Mouse (Mus musculus) cortical plate, adult 2 months (tissue): ENCODE results near the gene Cdc73. TPM values are rescaled to one million over a fixed set of nuclear protein-coding genes. Genes with fewer than 3 reads are reported as not detected.

Experiments used
- H3K27ac ChIP-seq: fragments of 200-500 bp; 2 replicates; pipeline ENCODE4 v1.5.1; 2012; ENCODE audit warnings: low read length, control low read depth, inconsistent platforms; ENCODE audit not compliant: insufficient read depth
- H3K4me1 ChIP-seq: fragments of 200-500 bp; 2 replicates; pipeline ENCODE4 v1.6.1; 2011; ENCODE audit warnings: low read length; ENCODE audit not compliant: control insufficient read depth, insufficient read depth
- H3K4me3 ChIP-seq: fragments of 200-500 bp; 2 replicates; pipeline ENCODE4 v1.5.1; 2011; ENCODE audit warnings: mild to moderate bottlenecking, low read length, control low read depth; ENCODE audit not compliant: insufficient read depth
- CTCF ChIP-seq: fragments of 200-500 bp; IDR thresholded peaks from 2 replicates; pipeline ENCODE4 v1.5.1; 2011; ENCODE audit warnings: mild to moderate bottlenecking, control low read depth, low read length; ENCODE audit not compliant: insufficient read depth; ENCODE audit errors: extremely low read depth
- POLR2A ChIP-seq: fragments of 200-500 bp; IDR thresholded peaks from 2 replicates; pipeline ENCODE4 v1.6.1; 2011; ENCODE audit warnings: mild to moderate bottlenecking, low read length, control low read depth; ENCODE audit not compliant: insufficient read depth; ENCODE audit errors: extremely low read depth
- polyA plus RNA-seq: library from polyadenylated mRNA; depleted of rRNA; stranded (reverse); fragments of >200 nt; gene quantifications from 2 replicates; pipeline ENCODE4 v1.2.3, GENCODE M21; 2012; rRNA removed

The Cdc73 gene
- polyA plus RNA-seq, result 13.0 and 14.1 TPM in 2 replicates

- H3K27ac ChIP-seq, result peak within 1 kb of the TSS; percentile 85
Observed at GRCm38 (mm10) chr1:143702741-143703262, at the start of gene Cdc73. Gene Cdc73 (minus strand): TSS chr1:143702893.

GRCm38 (mm10) chr1:143745871-143746270 lies 43.2 kb upstream of the Cdc73 start:
- H3K27ac ChIP-seq, result no peak overlapping the region
- TF ChIP-seq POLR2A (no peak), CTCF (no peak)
- H3K4me3 ChIP-seq, result no peak overlapping the region
- H3K4me1 ChIP-seq, result peaks cover under 1% of the 10 kb centered on the region; the same call in 1 of the 2 replicates

More at GRCm38 (mm10) chr1:143702741-143703262, at the start of gene Cdc73:
- TF ChIP-seq POLR2A (peak; percentile 19; the same call in 1 of the 2 replicates), CTCF (0 out of 2 replicates have a peak, but pooled peaks have one; percentile 24)
- Histone ChIP-seq H3K4me3 (peak within 1 kb of the TSS; percentile 93), H3K4me1 (no peaks in the 10 kb centered on the region; the same call in 1 of the 2 replicates)

- Histone ChIP-seq H3K27ac (no peak overlapping the region), H3K4me1 (peaks cover 2% of the 10 kb centered on the region; the same call in 1 of the 2 replicates), H3K4me3 (no peak overlapping the region)
- TF ChIP-seq POLR2A, result no peak
- no peak for TF ChIP-seq CTCF
Observed at GRCm38 (mm10) chr1:143742186-143742585, 39.5 kb upstream of the Cdc73 start.

GRCm38 (mm10) chr1:143741331-143741730 lies 38.6 kb upstream of the Cdc73 start:
- H3K4me3 ChIP-seq, result no peak overlapping the region
- peaks cover 2% of the 10 kb centered on the region; the same call in 1 of the 2 replicates for H3K4me1 ChIP-seq
- TF ChIP-seq CTCF (no peak), POLR2A (no peak)
- H3K27ac ChIP-seq, result no peak overlapping the region

GRCm38 (mm10) chr1:143740581-143740980 lies 37.9 kb upstream of the Cdc73 start:
- Histone ChIP-seq H3K27ac (no peak overlapping the region), H3K4me3 (peak overlapping the region; percentile 43; the same call in 1 of the 2 replicates), H3K4me1 (peaks cover 2% of the 10 kb centered on the region; the same call in 1 of the 2 replicates)
- TF ChIP-seq POLR2A (no peak), CTCF (no peak)

- peak overlapping the region; percentile 43 for H3K4me3 ChIP-seq
- peak overlapping the region; percentile 88 for H3K27ac ChIP-seq
- TF ChIP-seq POLR2A (peak; percentile 39; the same call in 1 of the 2 replicates), CTCF (no peak)
- peaks cover 2% of the 10 kb centered on the region; the same call in 1 of the 2 replicates for H3K4me1 ChIP-seq
Observed at GRCm38 (mm10) chr1:143739361-143740350, 37.0 kb upstream of the Cdc73 start.

- Histone ChIP-seq H3K4me1 (peaks cover 2% of the 10 kb centered on the region; the same call in 1 of the 2 replicates), H3K4me3 (peak overlapping the region; percentile 43), H3K27ac (peak overlapping the region; percentile 88)
- TF ChIP-seq POLR2A, result no peak
- no peak for TF ChIP-seq CTCF
Observed at GRCm38 (mm10) chr1:143738811-143739210, 36.1 kb upstream of the Cdc73 start.

GRCm38 (mm10) chr1:143733914-143734410 lies 31.3 kb upstream of the Cdc73 start:
- no peak for TF ChIP-seq CTCF
- no peak for TF ChIP-seq POLR2A
- Histone ChIP-seq H3K4me1 (no peaks in the 10 kb centered on the region), H3K4me3 (no peak overlapping the region)

GRCm38 (mm10) chr1:143731691-143732090 lies 29.0 kb upstream of the Cdc73 start:
- no peak overlapping the region for H3K27ac ChIP-seq
- no peak for TF ChIP-seq CTCF
- TF ChIP-seq POLR2A, result no peak
- no peak overlapping the region for H3K4me3 ChIP-seq
- H3K4me1 ChIP-seq, result no peaks in the 10 kb centered on the region

More at GRCm38 (mm10) chr1:143733914-143734410, 31.3 kb upstream of the Cdc73 start:
- no peak overlapping the region for H3K27ac ChIP-seq

- 0 out of 2 replicates have a peak, but pooled peaks have one; percentile 7 for TF ChIP-seq CTCF
- no peak for TF ChIP-seq POLR2A
- H3K4me3 ChIP-seq, result no peak overlapping the region
- H3K27ac ChIP-seq, result no peak overlapping the region
- no peaks in the 10 kb centered on the region for H3K4me1 ChIP-seq
Observed at GRCm38 (mm10) chr1:143730899-143731298, 28.2 kb upstream of the Cdc73 start.
